Mouse (Mus musculus) heart, embryonic 15.5 days (tissue): ENCODE data around the gene Micu1. TPM values are rescaled to one million over a fixed set of nuclear protein-coding genes. Genes with fewer than 3 reads are reported as not detected.

Experiments used
- ATAC-seq: fragments of 200-750 bp; cut with Nextera tagmentation; replicated peaks from 2 replicates; pipeline ENCODE4 v1.8.0; 2017; ENCODE audit warnings: low read depth, moderate TSS enrichment; ENCODE audit not compliant: insufficient number of reproducible peaks, insufficient read depth, low FRiP score
- H3K27ac ChIP-seq: fragments of 300-500 bp; sonication (generic); 2 replicates; pipeline ENCODE4 v1.5.1; 2015; ENCODE audit warnings: mild to moderate bottlenecking, inconsistent platforms
- H3K27me3 ChIP-seq: fragments of 300-500 bp; sonication (generic); 2 replicates; pipeline ENCODE4 v1.6.1; 2015; ENCODE audit warnings: inconsistent platforms
- H3K36me3 ChIP-seq: fragments of 300-500 bp; sonication (generic); 2 replicates; pipeline ENCODE4 v1.6.1; 2015; ENCODE audit warnings: mild to moderate bottlenecking, inconsistent platforms
- H3K4me1 ChIP-seq: fragments of 300-500 bp; sonication (generic); replicated peaks from 2 replicates; pipeline ENCODE4 v1.6.1; 2015; ENCODE audit warnings: inconsistent platforms
- H3K4me2 ChIP-seq: fragments of 300-500 bp; sonication (generic); 2 replicates; pipeline ENCODE4 v1.6.1; 2015; ENCODE audit warnings: inconsistent platforms, mild to moderate bottlenecking, moderate library complexity
- H3K4me3 ChIP-seq: fragments of 300-500 bp; sonication (generic); 2 replicates; pipeline ENCODE4 v1.5.1; 2015; ENCODE audit warnings: mild to moderate bottlenecking, inconsistent platforms
- H3K9ac ChIP-seq: fragments of 300-500 bp; sonication (generic); 2 replicates; pipeline ENCODE4 v1.6.1; 2015; ENCODE audit warnings: mild to moderate bottlenecking, inconsistent platforms
- H3K9me3 ChIP-seq: fragments of 300-500 bp; sonication (generic); replicated peaks from 2 replicates; pipeline ENCODE4 v1.6.1; 2016; ENCODE audit warnings: inconsistent platforms
- WGBS: fragments of 180-500 bp; shearing (Covaris S2); methylation state at CpG from one replicate; pipeline ENCODE4 v1.1.7; 2015; ENCODE audit warnings: mixed read lengths; 5-methylcytosine and 5-hydroxymethylcytosine counted together
- polyA plus RNA-seq: library from polyadenylated mRNA; unstranded; fragments of >200 nt; fragmentation: Nextera tagmentation; extraction: Ambion mirVana; gene quantifications from 2 replicates; pipeline ENCODE4 v1.2.1, GENCODE M21; 2015

Micu1 gene
- polyA plus RNA-seq, 1 experiment from 2014 or later: 32.7 TPM

- Histone ChIP-seq H3K36me3 (0 out of 2 replicates have a peak, but pooled peaks cover 6% of the 10 kb centered on the region), H3K9me3 (no peaks in the 10 kb centered on the region)
- WGBS: 89% methylated on average over 1 of the region's 1 CpGs
These were observed 51.8 kb downstream of the Micu1 start for GRCm38 (mm10) chr10:59754104-59754503.

GRCm38 (mm10) chr10:59754901-59755300 is 52.6 kb downstream of the Micu1 start:
- Histone ChIP-seq H3K4me2 (no peak overlapping the region), H3K9ac (no peak overlapping the region), H3K27ac (no peak overlapping the region), H3K4me1 (no peaks in the 10 kb centered on the region), H3K27me3 (no peaks in the 10 kb centered on the region), H3K36me3 (0 out of 2 replicates have a peak, but pooled peaks cover 6% of the 10 kb centered on the region), H3K9me3 (no peaks in the 10 kb centered on the region), H3K4me3 (no peak overlapping the region)
- WGBS: 83% methylated on average over 1 of the region's 1 CpGs
- no peak for ATAC-seq

More at GRCm38 (mm10) chr10:59754104-59754503, 51.8 kb downstream of the Micu1 start:
- Histone ChIP-seq H3K4me1 (no peaks in the 10 kb centered on the region), H3K4me3 (no peak overlapping the region), H3K4me2 (no peak overlapping the region), H3K27ac (no peak overlapping the region), H3K27me3 (no peaks in the 10 kb centered on the region), H3K9ac (no peak overlapping the region)
- ATAC-seq: no peak

GRCm38 (mm10) chr10:59755681-59756080 is 53.4 kb downstream of the Micu1 start:
- no peaks in the 10 kb centered on the region for H3K27me3 ChIP-seq
- 84% methylated on average over 11 of the region's 11 CpGs for WGBS
- ATAC-seq: no peak
- no peak overlapping the region for H3K4me2 ChIP-seq
- H3K4me3 ChIP-seq: no peak overlapping the region
- no peaks in the 10 kb centered on the region for H3K9me3 ChIP-seq
- no peak overlapping the region for H3K27ac ChIP-seq
- H3K36me3 ChIP-seq: 0 out of 2 replicates have a peak, but pooled peaks cover 6% of the 10 kb centered on the region
- H3K9ac ChIP-seq: no peak overlapping the region
- H3K4me1 ChIP-seq: no peaks in the 10 kb centered on the region

GRCm38 (mm10) chr10:59756090-59756489 is 53.8 kb downstream of the Micu1 start:
- H3K4me2 ChIP-seq: no peak overlapping the region
- 0 out of 2 replicates have a peak, but pooled peaks cover 6% of the 10 kb centered on the region for H3K36me3 ChIP-seq
- no peaks in the 10 kb centered on the region for H3K4me1 ChIP-seq
- no peaks in the 10 kb centered on the region for H3K27me3 ChIP-seq
- no peaks in the 10 kb centered on the region for H3K9me3 ChIP-seq
- 64% methylated on average over 12 of the region's 12 CpGs for WGBS
- no peak for ATAC-seq
- no peak overlapping the region for H3K27ac ChIP-seq
- H3K9ac ChIP-seq: no peak overlapping the region
- no peak overlapping the region for H3K4me3 ChIP-seq

DNA sequence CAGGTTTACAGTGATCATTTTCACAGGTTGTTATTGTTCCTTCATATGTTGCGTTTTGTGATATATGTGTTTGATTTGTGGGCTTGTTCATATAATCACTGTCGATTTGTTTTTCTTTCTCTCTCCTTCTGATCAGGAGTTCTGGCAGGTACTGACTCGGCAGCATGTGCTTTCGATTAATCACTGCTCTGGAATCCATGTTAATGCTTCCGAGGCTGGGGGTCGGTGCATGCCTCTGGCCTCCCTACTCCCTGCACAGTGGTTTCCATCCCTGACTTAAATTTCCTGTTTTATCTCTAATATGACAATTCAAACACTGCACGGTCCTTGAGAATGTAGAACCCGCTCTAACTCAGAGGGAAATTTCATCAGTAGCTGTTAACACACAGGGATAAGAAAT is 54.3 kb downstream of the Micu1 start:
- ATAC-seq: no peak

DNA sequence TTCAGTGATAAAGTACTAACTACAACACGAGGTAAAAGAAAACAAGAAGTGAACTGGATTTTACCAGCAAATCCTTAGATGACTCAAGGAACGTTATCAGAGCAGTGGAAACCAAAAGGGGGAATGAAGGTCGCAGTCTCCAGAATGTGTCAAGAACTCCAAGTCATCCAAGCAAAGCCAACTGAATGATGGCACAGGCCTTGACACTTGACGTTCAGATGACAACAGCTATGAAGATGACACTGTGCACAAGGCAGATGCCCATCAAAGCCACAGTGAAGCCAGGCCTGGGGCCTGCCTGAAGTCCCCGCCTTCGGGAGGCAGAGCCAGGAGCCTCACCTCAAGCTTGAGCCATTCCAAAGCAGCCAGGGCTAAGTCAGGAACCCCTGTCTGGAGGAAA is 62.5 kb downstream of the Micu1 start:
- H3K9ac ChIP-seq: no peak overlapping the region
- H3K36me3 ChIP-seq: no peaks in the 10 kb centered on the region
- ATAC-seq: no peak
- 81% methylated on average over 6 of the region's 6 CpGs for WGBS
- H3K27me3 ChIP-seq: no peaks in the 10 kb centered on the region
- no peak overlapping the region for H3K27ac ChIP-seq
- H3K4me3 ChIP-seq: no peak overlapping the region
- no peaks in the 10 kb centered on the region for H3K4me1 ChIP-seq
- no peak overlapping the region for H3K4me2 ChIP-seq
- no peaks in the 10 kb centered on the region for H3K9me3 ChIP-seq

More for the DNA sequence above, 54.3 kb downstream of the Micu1 start:
- no peak overlapping the region for H3K9ac ChIP-seq
- H3K27ac ChIP-seq: no peak overlapping the region
- H3K27me3 ChIP-seq: no peaks in the 10 kb centered on the region
- 45% methylated on average over 8 of the region's 8 CpGs for WGBS
- H3K4me3 ChIP-seq: no peak overlapping the region
- H3K9me3 ChIP-seq: no peaks in the 10 kb centered on the region
- no peak overlapping the region for H3K4me2 ChIP-seq
- H3K4me1 ChIP-seq: no peaks in the 10 kb centered on the region
- H3K36me3 ChIP-seq: 0 out of 2 replicates have a peak, but pooled peaks cover 6% of the 10 kb centered on the region

GRCm38 (mm10) chr10:59768369-59769079 is 66.2 kb downstream of the Micu1 start:
- Histone ChIP-seq H3K4me1 (peaks cover under 1% of the 10 kb centered on the region; the same call in 1 of the 2 replicates), H3K27ac (no peak overlapping the region), H3K4me3 (no peak overlapping the region), H3K9ac (no peak overlapping the region), H3K9me3 (no peaks in the 10 kb centered on the region), H3K4me2 (no peak overlapping the region), H3K27me3 (no peaks in the 10 kb centered on the region), H3K36me3 (no peaks in the 10 kb centered on the region)
- WGBS: 40% methylated on average over 13 of the region's 13 CpGs
- no peak for ATAC-seq

DNA sequence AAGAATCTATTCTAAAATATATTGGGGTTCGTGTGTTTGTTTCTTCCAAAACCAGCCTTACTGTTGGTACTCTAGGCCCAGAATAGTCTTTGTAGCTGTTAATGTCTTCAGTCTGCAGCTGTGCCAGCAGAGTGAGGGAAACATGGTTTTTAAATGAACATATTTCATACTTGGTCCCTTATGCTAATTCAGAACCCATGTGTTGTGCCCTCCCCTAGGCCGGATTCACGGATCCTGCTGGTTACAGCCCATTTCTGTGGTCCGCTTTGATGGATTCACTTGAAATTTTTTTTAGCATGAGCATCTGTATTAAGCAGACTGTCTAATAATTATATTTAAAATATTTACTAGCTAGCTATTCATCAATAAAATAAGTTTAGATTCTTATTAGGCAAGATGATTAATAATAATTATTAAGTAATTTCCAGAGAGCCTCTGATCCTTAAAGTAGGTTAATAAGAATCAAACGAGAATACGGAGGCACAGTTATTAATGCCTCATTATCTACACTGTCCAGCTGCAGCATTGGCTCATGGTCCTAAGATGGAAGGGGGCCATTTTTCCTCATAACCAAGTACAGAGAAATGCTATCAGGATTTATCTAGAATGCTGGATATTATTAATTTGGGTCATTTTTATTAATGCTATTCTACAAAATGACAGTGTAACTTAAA is 69.2 kb downstream of the Micu1 start:
- 90% methylated on average over 6 of the region's 6 CpGs for WGBS
- Histone ChIP-seq H3K27me3 (no peaks in the 10 kb centered on the region), H3K4me2 (no peak overlapping the region), H3K36me3 (no peaks in the 10 kb centered on the region), H3K27ac (no peak overlapping the region), H3K4me1 (peaks cover 11% of the 10 kb centered on the region), H3K9ac (no peak overlapping the region), H3K9me3 (no peaks in the 10 kb centered on the region), H3K4me3 (no peak overlapping the region)
- ATAC-seq: no peak

- no peak for ATAC-seq
- Histone ChIP-seq H3K9ac (no peak overlapping the region), H3K27ac (no peak overlapping the region), H3K9me3 (no peaks in the 10 kb centered on the region), H3K27me3 (no peaks in the 10 kb centered on the region), H3K36me3 (no peaks in the 10 kb centered on the region), H3K4me3 (no peak overlapping the region), H3K4me1 (peaks cover 13% of the 10 kb centered on the region), H3K4me2 (no peak overlapping the region)
- WGBS: 81% methylated on average over 2 of the region's 2 CpGs
These were observed 69.7 kb downstream of the Micu1 start for GRCm38 (mm10) chr10:59772049-59772397.

GRCm38 (mm10) chr10:59773441-59774140 is 71.3 kb downstream of the Micu1 start:
- Histone ChIP-seq H3K36me3 (no peaks in the 10 kb centered on the region), H3K9me3 (no peaks in the 10 kb centered on the region), H3K27ac (no peak overlapping the region), H3K4me1 (peaks cover 21% of the 10 kb centered on the region), H3K9ac (no peak overlapping the region), H3K4me2 (no peak overlapping the region), H3K27me3 (no peaks in the 10 kb centered on the region), H3K4me3 (no peak overlapping the region)
- no peak for ATAC-seq
- WGBS: 64% methylated on average over 13 of the region's 13 CpGs

- WGBS: 70% methylated on average over 3 of the region's 3 CpGs
- H3K27ac ChIP-seq: no peak overlapping the region
- peaks cover 21% of the 10 kb centered on the region for H3K4me1 ChIP-seq
- ATAC-seq: no peak
- no peaks in the 10 kb centered on the region for H3K9me3 ChIP-seq
- H3K4me2 ChIP-seq: no peak overlapping the region
- no peak overlapping the region for H3K9ac ChIP-seq
- no peak overlapping the region for H3K4me3 ChIP-seq
- no peaks in the 10 kb centered on the region for H3K27me3 ChIP-seq
- no peaks in the 10 kb centered on the region for H3K36me3 ChIP-seq
These were observed 71.9 kb downstream of the Micu1 start for GRCm38 (mm10) chr10:59774141-59774534.
